47 mouse cellular contexts compared by ENCODE assay signal in genomic region chr8:46302121-46302520, GRCm38 (mm10). TPM values are rescaled to one million over a fixed set of nuclear protein-coding genes. Genes with fewer than 3 reads are reported as not detected.
"Had no signal": no experiment of that assay in that cellular context is flagged by ENCODE, and none has a peak within 500 bp of the region (broad histone marks: within the 10 kb centered on the region; RNA-seq: fewer than 3 reads in every experiment).

No protein-coding gene starts in this region.

- H3K36me3 ChIP-seq: heart, embryonic 10.5 days; heart, embryonic 12.5 days; heart, embryonic 13.5 days; heart, embryonic 15.5 days; hindbrain, embryonic 10.5 days; hindbrain, embryonic 12.5 days; hindbrain, embryonic 13.5 days; hindbrain, embryonic 15.5 days; intestine, embryonic 15.5 days; kidney, embryonic 15.5 days had no signal

- H3K9ac ChIP-seq: heart, embryonic 12.5 days; heart, embryonic 13.5 days; heart, embryonic 15.5 days; hindbrain, embryonic 12.5 days; hindbrain, embryonic 13.5 days; hindbrain, embryonic 14.5 days; hindbrain, embryonic 15.5 days; intestine, embryonic 15.5 days; kidney, embryonic 15.5 days had no signal

- DNase-seq: heart, postnatal 10 days; heart, postnatal 14 days; heart, postnatal 36 days; heart, postnatal 4 days; kidney, adult 11 months; kidney, adult 18-20 months; kidney, adult 2 months; kidney, adult 8-10 months; kidney, adult 9 months; kidney, postnatal 10 days; kidney, postnatal 14 days; kidney, postnatal 25 days; kidney, postnatal 36 days; kidney, postnatal 4 days; layer of hippocampus, adult 9-11 months; layer of hippocampus, postnatal 36 days had no signal

- H3K4me3 ChIP-seq: heart, embryonic 10.5 days; heart, embryonic 12.5 days; heart, embryonic 13.5 days; heart, embryonic 15.5 days; hindbrain, embryonic 10.5 days; hindbrain, embryonic 12.5 days; hindbrain, embryonic 13.5 days; hindbrain, embryonic 15.5 days; intestine, embryonic 15.5 days; kidney, embryonic 15.5 days; layer of hippocampus, adult 2 months had no signal

- H3K4me1 ChIP-seq: heart, embryonic 10.5 days; heart, embryonic 12.5 days; heart, embryonic 15.5 days; hindbrain, embryonic 10.5 days; hindbrain, embryonic 12.5 days; hindbrain, embryonic 15.5 days; intestine, embryonic 15.5 days had no signal

- ATAC-seq: hindbrain, embryonic 16.5 days; hindbrain, postnatal 0 days; inflammation-experienced regulatory T-cells, adult 6 months; intestine, embryonic 15.5 days; intestine, embryonic 16.5 days; intestine, postnatal 0 days had no signal

- H3K9me3 ChIP-seq: heart, embryonic 10.5 days; heart, embryonic 12.5 days; heart, embryonic 13.5 days; heart, embryonic 15.5 days; hindbrain, embryonic 10.5 days; hindbrain, embryonic 12.5 days; hindbrain, embryonic 13.5 days; hindbrain, embryonic 15.5 days; intestine, embryonic 15.5 days; kidney, embryonic 15.5 days had no signal

- H3K27ac ChIP-seq: heart, embryonic 10.5 days; heart, embryonic 13.5 days; heart, embryonic 15.5 days; hindbrain, embryonic 10.5 days; hindbrain, embryonic 12.5 days; hindbrain, embryonic 13.5 days; hindbrain, embryonic 14.5 days; hindbrain, embryonic 15.5 days; hindbrain, postnatal 0 days; intestine, embryonic 15.5 days; kidney, embryonic 15.5 days; kidney, postnatal 0 days; layer of hippocampus, adult 2 months had no signal

- H3K4me2 ChIP-seq: heart, embryonic 11.5 days; heart, embryonic 12.5 days; heart, embryonic 13.5 days; heart, embryonic 15.5 days; hindbrain, embryonic 12.5 days; hindbrain, embryonic 13.5 days; hindbrain, embryonic 14.5 days; hindbrain, embryonic 15.5 days; intestine, embryonic 15.5 days; kidney, embryonic 15.5 days had no signal

RNA-seq across cellular contexts. Expression of gene Helt, which starts 7.7 kb away (rescaled TPM):
- total RNA-seq: heart, postnatal 10 days; heart, postnatal 4 days; hematopoietic stem cell, adult 5-6 weeks; layer of hippocampus, adult 18-20 months; layer of hippocampus, adult 2 months; layer of hippocampus, adult 8-10 months; layer of hippocampus, postnatal 14 days; layer of hippocampus, postnatal 25 days; layer of hippocampus, postnatal 36 days had no signal
- polyA plus RNA-seq: heart, embryonic 10.5 days; heart, embryonic 11.5 days; heart, embryonic 12.5 days; heart, embryonic 13.5 days; heart, embryonic 14.5 days; heart, embryonic 15.5 days; heart, embryonic 16.5 days; heart, postnatal 0 days; hindbrain, embryonic 14.5 days; hindbrain, embryonic 16.5 days; inflammation-experienced regulatory T-cells, adult 6 months; intestine, embryonic 14.5 days; intestine, embryonic 15.5 days; intestine, embryonic 16.5 days; intestine, postnatal 0 days; kidney, adult 2 months; kidney, embryonic 14.5 days; kidney, embryonic 15.5 days; kidney, embryonic 16.5 days; kidney, postnatal 0 days; large intestine, adult 2 months had no signal
